Mouse (Mus musculus): ENCODE results near the gene Ski. TPM values are rescaled to one million over a fixed set of nuclear protein-coding genes. Genes with fewer than 3 reads are reported as not detected.
A peak's percentile ranks its signal among the peaks of the same experiment; 100 is the strongest.

The Ski gene
- total and polyA plus RNA-seq, 2 experiments from 2014 or later = 9.3 to 53.2 TPM

DNA sequence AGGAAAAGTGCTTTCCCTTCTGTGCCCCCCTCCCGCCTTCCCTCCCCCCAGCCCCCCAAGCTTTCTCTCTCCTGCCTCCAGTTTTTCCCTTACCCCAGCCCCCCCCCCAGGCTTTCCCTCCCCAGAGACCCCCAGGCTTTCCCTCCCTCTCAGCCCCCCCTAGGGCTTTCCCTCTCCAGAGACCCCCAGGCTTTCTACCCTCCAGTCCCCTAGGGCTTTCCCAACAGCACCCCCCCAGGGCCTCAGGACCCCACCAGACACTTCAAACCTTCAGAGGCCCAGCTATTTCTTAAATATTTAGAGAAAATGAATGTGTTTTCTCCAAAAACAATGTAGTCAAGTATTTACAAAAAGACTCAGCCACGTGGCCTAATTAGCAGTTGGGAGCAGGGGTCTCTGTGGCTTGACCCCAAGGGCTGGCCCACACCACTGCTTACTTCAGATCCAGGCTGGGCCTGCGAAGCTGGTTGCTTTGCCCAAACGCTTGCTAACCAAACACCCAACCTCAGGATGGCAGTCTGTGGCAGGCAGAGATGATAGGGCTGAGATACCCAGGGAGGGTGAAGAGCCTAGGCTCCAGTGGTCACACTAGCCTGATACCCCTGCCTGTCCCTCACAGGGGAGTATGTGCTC is 77.7 kb downstream of the Ski start:
- H3K4me3 ChIP-seq (ENCODE audit: low read depth, low read length) = no peak overlapping the region
- peaks cover 33% of the 10 kb centered on the region for H3K4me1 ChIP-seq (ENCODE audit: control insufficient read depth, insufficient read depth)
- WGBS = 75% methylated on average over 4 of the region's 4 CpGs
- H3K36me3 ChIP-seq (replicated peaks; ENCODE audit: control insufficient read depth, insufficient read depth, low read length) = no peaks in the 10 kb centered on the region
- peak; percentile 8; the same call in 1 of the 2 replicates for TF ChIP-seq CTCF (IDR thresholded peaks at IDR 0.05; ENCODE audit: low read depth)
- no peak for TF ChIP-seq EP300 (IDR thresholded peaks at IDR 0.05; ENCODE audit: low read depth)
- ATAC-seq (ENCODE audit: insufficient read depth, low read depth) = no peak
- peak overlapping the region; percentile 91 for H3K27ac ChIP-seq (ENCODE audit: low read depth)
- no peaks in the 10 kb centered on the region for H3K27me3 ChIP-seq (ENCODE audit: control insufficient read depth, insufficient read depth, low read length)
- 0 out of 2 replicates have a peak overlapping the region, but pooled peaks have one; percentile 25 for H3K9ac ChIP-seq (replicated peaks; ENCODE audit: low read depth, low read length)
- H3K4me2 ChIP-seq (ENCODE audit: low read depth, low read length) = no peak overlapping the region
- DNase-seq (ENCODE audit: low spot score) = no peak
- H3K9me3 ChIP-seq (replicated peaks; ENCODE audit: control insufficient read depth, low read length) = no peaks in the 10 kb centered on the region

- Histone ChIP-seq H3K4me3 (ENCODE audit: low read depth, low read length) (no peak overlapping the region), H3K9ac (replicated peaks; ENCODE audit: low read depth, low read length) (0 out of 2 replicates have a peak overlapping the region, but pooled peaks have one; percentile 8), H3K36me3 (replicated peaks; ENCODE audit: control insufficient read depth, insufficient read depth, low read length) (no peaks in the 10 kb centered on the region), H3K4me1 (ENCODE audit: control insufficient read depth, insufficient read depth) (peaks cover 34% of the 10 kb centered on the region), H3K27ac (ENCODE audit: low read depth) (peak overlapping the region; percentile 91), H3K27me3 (ENCODE audit: control insufficient read depth, insufficient read depth, low read length) (no peaks in the 10 kb centered on the region), H3K4me2 (ENCODE audit: low read depth, low read length) (no peak overlapping the region; the same call in 1 of the 2 replicates), H3K9me3 (replicated peaks; ENCODE audit: control insufficient read depth, low read length) (no peaks in the 10 kb centered on the region)
- TF ChIP-seq CTCF (IDR thresholded peaks at IDR 0.05; ENCODE audit: low read depth) (no peak), EP300 (IDR thresholded peaks at IDR 0.05; ENCODE audit: low read depth) (no peak; the same call in 1 of the 2 replicates)
- ATAC-seq (ENCODE audit: insufficient read depth, low read depth) = peak; percentile 87
- 20% methylated on average over 12 of the region's 12 CpGs for whole genome bisulfite sequencing
- DNase-seq (ENCODE audit: low spot score) = peak; percentile 88
These were observed 78.4 kb downstream of the Ski start for GRCm38 (mm10) chr4:155143871-155144502.

- Histone ChIP-seq H3K4me2 (ENCODE audit: low read depth, low read length) (no peak overlapping the region), H3K4me1 (ENCODE audit: control insufficient read depth, insufficient read depth) (peaks cover 34% of the 10 kb centered on the region), H3K9me3 (replicated peaks; ENCODE audit: control insufficient read depth, low read length) (no peaks in the 10 kb centered on the region), H3K4me3 (ENCODE audit: low read depth, low read length) (no peak overlapping the region), H3K27ac (ENCODE audit: low read depth) (peak overlapping the region; percentile 91), H3K9ac (replicated peaks; ENCODE audit: low read depth, low read length) (0 out of 2 replicates have a peak overlapping the region, but pooled peaks have one; percentile 8), H3K27me3 (ENCODE audit: control insufficient read depth, insufficient read depth, low read length) (no peaks in the 10 kb centered on the region), H3K36me3 (replicated peaks; ENCODE audit: control insufficient read depth, insufficient read depth, low read length) (no peaks in the 10 kb centered on the region)
- WGBS = 51% methylated on average over 2 of the region's 2 CpGs
- ATAC-seq (ENCODE audit: insufficient read depth, low read depth) = no peak
- TF ChIP-seq EP300 (IDR thresholded peaks at IDR 0.05; ENCODE audit: low read depth) (no peak), CTCF (IDR thresholded peaks at IDR 0.05; ENCODE audit: low read depth) (no peak)
- no peak for DNase-seq (ENCODE audit: low spot score)
These were observed 79.0 kb downstream of the Ski start for GRCm38 (mm10) chr4:155143411-155143810.

- Histone ChIP-seq H3K4me2 (ENCODE audit: low read depth, low read length) (no peak overlapping the region), H3K9ac (replicated peaks; ENCODE audit: low read depth, low read length) (no peak overlapping the region), H3K9me3 (replicated peaks; ENCODE audit: control insufficient read depth, low read length) (no peaks in the 10 kb centered on the region), H3K36me3 (replicated peaks; ENCODE audit: control insufficient read depth, insufficient read depth, low read length) (no peaks in the 10 kb centered on the region), H3K27ac (ENCODE audit: low read depth) (peak overlapping the region; percentile 91), H3K27me3 (ENCODE audit: control insufficient read depth, insufficient read depth, low read length) (no peaks in the 10 kb centered on the region), H3K4me1 (ENCODE audit: control insufficient read depth, insufficient read depth) (peaks cover 34% of the 10 kb centered on the region), H3K4me3 (ENCODE audit: low read depth, low read length) (no peak overlapping the region)
- WGBS = 94% methylated on average over 5 of the region's 5 CpGs
- DNase-seq (ENCODE audit: low spot score) (no peak), ATAC-seq (ENCODE audit: insufficient read depth, low read depth) (no peak)
- TF ChIP-seq CTCF (IDR thresholded peaks at IDR 0.05; ENCODE audit: low read depth) = no peak
- no peak for TF ChIP-seq EP300 (IDR thresholded peaks at IDR 0.05; ENCODE audit: low read depth)
These were observed 79.6 kb downstream of the Ski start for GRCm38 (mm10) chr4:155142836-155143235.

DNA sequence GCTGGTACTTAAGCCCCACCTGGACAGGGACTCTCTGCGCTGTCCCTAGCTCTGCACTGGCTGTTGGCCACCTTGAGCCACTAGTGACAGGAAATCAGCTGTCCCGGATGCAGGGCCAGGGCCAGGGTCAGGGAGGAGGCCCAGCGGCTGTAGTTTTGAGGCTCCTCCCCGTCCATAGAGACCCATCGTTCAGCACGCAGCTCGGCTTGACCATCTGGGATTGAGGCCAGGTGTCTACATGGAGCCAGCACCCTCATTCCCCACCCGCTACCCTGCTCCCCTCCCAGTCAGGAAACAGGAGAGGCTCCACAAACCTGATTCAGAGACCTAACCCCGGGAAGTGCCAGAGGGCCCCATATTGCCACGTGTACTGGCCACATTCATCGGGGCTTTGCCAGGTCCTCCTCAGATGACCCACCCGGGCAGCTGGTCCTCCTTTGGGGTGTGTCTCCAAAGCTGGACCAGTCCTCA is 81.6 kb downstream of the Ski start:
- no peaks in the 10 kb centered on the region for H3K27me3 ChIP-seq (ENCODE audit: control insufficient read depth, insufficient read depth, low read length)
- no peaks in the 10 kb centered on the region for H3K9me3 ChIP-seq (replicated peaks; ENCODE audit: control insufficient read depth, low read length)
- H3K4me3 ChIP-seq (ENCODE audit: low read depth, low read length) = no peak overlapping the region
- ATAC-seq (ENCODE audit: insufficient read depth, low read depth) (no peak), DNase-seq (ENCODE audit: low spot score) (peak; percentile 42)
- H3K9ac ChIP-seq (replicated peaks; ENCODE audit: low read depth, low read length) = no peak overlapping the region
- no peak overlapping the region for H3K4me2 ChIP-seq (ENCODE audit: low read depth, low read length)
- WGBS = 36% methylated on average over 12 of the region's 12 CpGs
- peaks cover 39% of the 10 kb centered on the region for H3K4me1 ChIP-seq (ENCODE audit: control insufficient read depth, insufficient read depth)
- TF ChIP-seq CTCF (IDR thresholded peaks at IDR 0.05; ENCODE audit: low read depth) (no peak), EP300 (IDR thresholded peaks at IDR 0.05; ENCODE audit: low read depth) (no peak)
- peak overlapping the region; percentile 61; the same call in 1 of the 2 replicates for H3K27ac ChIP-seq (ENCODE audit: low read depth)
- no peaks in the 10 kb centered on the region for H3K36me3 ChIP-seq (replicated peaks; ENCODE audit: control insufficient read depth, insufficient read depth, low read length)
